Mouse (Mus musculus) C2C12 (cell line): ENCODE data around the gene Hoxd1.

ENCODE experiments used
- CTCF ChIP-seq: IDR thresholded peaks from one replicate; pipeline ENCODE4 v1.5.1; 2011; ENCODE audit not compliant: control insufficient read depth, insufficient read depth, insufficient read length
- MYOD1 ChIP-seq: IDR thresholded peaks from one replicate; pipeline ENCODE4 v1.6.1; 2011; ENCODE audit warnings: low read depth; ENCODE audit not compliant: control insufficient read depth, insufficient read length
- USF1 ChIP-seq: IDR thresholded peaks from one replicate; pipeline ENCODE4 v1.6.1; 2011; ENCODE audit warnings: low read depth, mild to moderate bottlenecking, control low read depth, moderate library complexity

DNA sequence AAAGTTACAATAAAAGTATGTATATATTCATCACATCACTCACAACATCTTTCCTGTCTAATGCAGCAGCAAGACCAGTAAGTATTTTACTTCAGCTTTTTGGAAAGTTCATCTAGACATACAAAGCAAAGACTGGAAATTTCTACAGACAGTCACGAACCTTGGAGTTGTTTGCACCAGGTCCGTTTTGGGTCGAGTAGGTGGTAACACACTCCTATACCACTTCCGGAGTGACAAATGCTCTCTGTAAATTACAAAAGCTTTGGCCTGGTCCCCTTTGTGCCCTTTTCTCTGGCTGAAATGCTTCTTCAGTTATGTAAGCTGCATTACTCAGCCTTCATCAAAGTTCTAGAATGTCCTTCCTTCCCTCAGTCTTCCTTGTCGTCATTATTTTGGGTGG is 9.1 kb upstream of the Hoxd1 start:
- TF ChIP-seq CTCF (no peak), MYOD1 (no peak), USF1 (no peak)
